Comparison of ENCODE assay signal across 8 mouse cellular contexts in the genomic region with DNA sequence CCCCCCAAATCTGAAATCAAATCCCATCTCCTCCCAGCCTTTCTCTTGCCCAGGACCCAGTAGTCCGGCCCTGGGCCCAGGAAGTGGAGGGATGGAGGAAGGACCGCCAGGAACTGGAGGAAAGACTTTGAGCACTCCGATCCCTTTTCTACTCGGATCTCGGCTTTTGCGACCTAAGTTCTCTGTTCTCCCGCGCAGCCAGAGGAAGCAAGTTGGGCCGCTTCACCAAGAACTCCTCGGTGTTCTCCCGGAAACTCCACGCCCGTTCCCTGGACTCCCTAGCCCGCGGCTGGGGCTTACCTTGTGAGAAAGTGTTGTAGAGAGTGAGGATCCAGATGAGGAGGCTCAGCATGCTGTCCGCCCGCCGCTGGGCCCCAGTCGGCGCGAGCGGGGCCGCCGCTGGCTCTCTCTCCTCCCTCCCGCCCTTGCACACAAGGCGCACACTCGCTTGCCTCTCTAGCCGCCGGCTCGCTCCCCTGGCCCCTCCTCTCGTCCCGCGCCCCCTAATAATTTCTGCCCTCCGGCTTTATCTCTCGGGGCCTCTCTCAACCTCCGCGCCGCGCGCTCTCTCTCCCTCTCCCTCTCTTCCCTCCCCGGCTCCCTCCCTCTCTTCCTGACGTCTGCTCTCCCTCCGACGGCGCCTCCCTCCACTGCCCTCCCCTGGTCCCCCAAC. TPM values are rescaled to one million over a fixed set of nuclear protein-coding genes. Genes with fewer than 3 reads are reported as not detected.
DNase-seq lines count a peak whose midpoint lies in the region; ATAC-seq and TF ChIP-seq lines count a peak whose summit lies in the region.

A gene (minus strand): TSS at position 652 of the 673 bp plus-strand sequence.

- H3K4me2 ChIP-seq in forebrain, embryonic 16.5 days (ENCODE audit: low read length) = peak within 1 kb of the TSS; percentile 58
- H3K4me2 ChIP-seq in midbrain, embryonic 11.5 days = peak within 1 kb of the TSS; percentile 83
- H3K4me2 ChIP-seq in stomach, embryonic 16.5 days (ENCODE audit: low read depth, low read length) = peak within 1 kb of the TSS; percentile 79

- H3K4me1 ChIP-seq in bone marrow, adult 2 months (ENCODE audit: control insufficient read depth, insufficient read depth, low read length) = no peaks in the 10 kb centered on the region
- peaks cover 33% of the 10 kb centered on the region for H3K4me1 ChIP-seq in forebrain, embryonic 16.5 days (replicated peaks; ENCODE audit: control insufficient read depth, insufficient read depth, low read length)
- peaks cover 52% of the 10 kb centered on the region for H3K4me1 ChIP-seq in limb, embryonic 10.5 days
- H3K4me1 ChIP-seq in midbrain, embryonic 11.5 days (ENCODE audit: control insufficient read depth, insufficient read depth, low read length) = peaks cover 29% of the 10 kb centered on the region
- peaks cover 27% of the 10 kb centered on the region for H3K4me1 ChIP-seq in stomach, embryonic 16.5 days (ENCODE audit: control insufficient read depth, insufficient read depth, low read length)

- H3K9me3 ChIP-seq in forebrain, embryonic 16.5 days (ENCODE audit: control insufficient read depth, low read length) = no peaks in the 10 kb centered on the region
- no peaks in the 10 kb centered on the region for H3K9me3 ChIP-seq in limb, embryonic 10.5 days (replicated peaks)
- no peaks in the 10 kb centered on the region for H3K9me3 ChIP-seq in midbrain, embryonic 11.5 days (ENCODE audit: control insufficient read depth, low read length)
- H3K9me3 ChIP-seq in stomach, embryonic 16.5 days (replicated peaks; ENCODE audit: control insufficient read depth, low read length) = no peaks in the 10 kb centered on the region

- H3K9ac ChIP-seq in forebrain, embryonic 16.5 days (replicated peaks; ENCODE audit: low read depth, low read length) = peak within 1 kb of the TSS; percentile 59
- peak within 1 kb of the TSS; percentile 89 for H3K9ac ChIP-seq in midbrain, embryonic 11.5 days (ENCODE audit: low read length)
- peak within 1 kb of the TSS; percentile 85 for H3K9ac ChIP-seq in stomach, embryonic 16.5 days (ENCODE audit: low read length)

- peak; percentile 90 for ATAC-seq in forebrain, embryonic 16.5 days
- ATAC-seq in midbrain, embryonic 11.5 days (ENCODE audit: low FRiP score) = peak; percentile 88
- ATAC-seq in stomach, embryonic 16.5 days (ENCODE audit: insufficient read depth, low FRiP score) = peak; percentile 92

- no peaks in the 10 kb centered on the region for H3K36me3 ChIP-seq in forebrain, embryonic 16.5 days (ENCODE audit: control insufficient read depth, insufficient read depth)
- H3K36me3 ChIP-seq in limb, embryonic 10.5 days = peaks cover 7% of the 10 kb centered on the region
- no peaks in the 10 kb centered on the region for H3K36me3 ChIP-seq in midbrain, embryonic 11.5 days (ENCODE audit: control insufficient read depth, insufficient read depth, low read length)
- no peaks in the 10 kb centered on the region for H3K36me3 ChIP-seq in stomach, embryonic 16.5 days (ENCODE audit: control insufficient read depth, insufficient read depth, low read length)

- H3K4me3 ChIP-seq in bone marrow, adult 2 months (replicated peaks; ENCODE audit: control insufficient read depth, low read depth, low read length) = no peak within 1 kb of the TSS
- H3K4me3 ChIP-seq in forebrain, embryonic 16.5 days (replicated peaks; ENCODE audit: low read length) = peak within 1 kb of the TSS; percentile 50
- H3K4me3 ChIP-seq in limb, embryonic 10.5 days = peak within 1 kb of the TSS; percentile 85
- peak within 1 kb of the TSS; percentile 68 for H3K4me3 ChIP-seq in midbrain, embryonic 11.5 days (ENCODE audit: low read depth, low read length)
- H3K4me3 ChIP-seq in stomach, embryonic 16.5 days (replicated peaks; ENCODE audit: low read length) = peak within 1 kb of the TSS; percentile 71

- WGBS in bone marrow, adult 2 months = under 1% methylated on average over 45 of the region's 45 CpGs
- under 1% methylated on average over 44 of the region's 45 CpGs for WGBS in forebrain, embryonic 16.5 days
- 0% methylated on average over 39 of the region's 45 CpGs for WGBS in limb, embryonic 10.5 days
- WGBS in midbrain, embryonic 11.5 days = under 1% methylated on average over 43 of the region's 45 CpGs
- WGBS in stomach, embryonic 16.5 days = under 1% methylated on average over 44 of the region's 45 CpGs

- 0 out of 2 replicates have a peak, but pooled peaks have one; percentile 9 for TF ChIP-seq POLR2A in bone marrow, adult 2 months (IDR thresholded peaks at IDR 0.05; ENCODE audit: borderline replicate concordance, control insufficient read depth, low read depth, low read length)

- no peak for TF ChIP-seq CTCF in bone marrow, adult 2 months (IDR thresholded peaks at IDR 0.05; ENCODE audit: control insufficient read depth, insufficient read depth, low read length)

- intact Hi-C loops in heart, postnatal 36 days (cut with DNase I) = no loop called here

- DNase-seq in NIH3T3 (ENCODE audit: low read depth) = peak; percentile 95
- peak; percentile 71 to 79 for DNase-seq in heart, postnatal 36 days
- peak; percentile 91 for DNase-seq in limb, embryonic 10.5 days (ENCODE audit: low spot score)
- peak; percentile 98 for DNase-seq in midbrain, embryonic 11.5 days (ENCODE audit: low spot score, missing footprints)
- no peak for DNase-seq in natural killer cell, adult 2 months (ENCODE audit: low spot score in 2 of 2)

- no peak within 1 kb of the TSS for H3K27ac ChIP-seq in bone marrow, adult 2 months (ENCODE audit: control insufficient read depth, insufficient read depth, low read depth, low read length, poor library complexity)
- H3K27ac ChIP-seq in forebrain, embryonic 16.5 days (ENCODE audit: low read length) = peak within 1 kb of the TSS; percentile 65
- peak within 1 kb of the TSS; percentile 96 for H3K27ac ChIP-seq in limb, embryonic 10.5 days
- peak within 1 kb of the TSS; percentile 68; the same call in 1 of the 2 replicates for H3K27ac ChIP-seq in midbrain, embryonic 11.5 days (ENCODE audit: low read depth, low read length)
- peak within 1 kb of the TSS; percentile 89 for H3K27ac ChIP-seq in stomach, embryonic 16.5 days (ENCODE audit: low read length)

- H3K27me3 ChIP-seq in forebrain, embryonic 16.5 days (replicated peaks; ENCODE audit: control insufficient read depth, insufficient read depth, low read length) = no peaks in the 10 kb centered on the region
- no peaks in the 10 kb centered on the region for H3K27me3 ChIP-seq in limb, embryonic 10.5 days (ENCODE audit: low read depth, poor library complexity, severe bottlenecking)
- no peaks in the 10 kb centered on the region for H3K27me3 ChIP-seq in midbrain, embryonic 11.5 days (ENCODE audit: control insufficient read depth, insufficient read depth, low read length)
- no peaks in the 10 kb centered on the region for H3K27me3 ChIP-seq in stomach, embryonic 16.5 days (ENCODE audit: control insufficient read depth, insufficient read depth, low read length)

RNA-seq across cellular contexts. Expression of the gene that starts here (rescaled TPM):
- 1.1 and 1.7 TPM in 2 replicates for polyA plus RNA-seq in bone marrow, adult 2 months (2011; ENCODE audit: insufficient read depth, insufficient read length, low replicate concordance, missing spikeins)
- polyA plus RNA-seq in forebrain, embryonic 16.5 days (2015; fragmentation: Nextera tagmentation; extraction: Ambion mirVana) = 3.7 and 4.6 TPM in 2 replicates
- total RNA-seq in heart, postnatal 36 days (2021) = 1 to 10 TPM; 6.8 to 7.6 TPM
- polyA plus RNA-seq in limb, embryonic 10.5 days (2016; fragmentation: Nextera tagmentation; extraction: Ambion mirVana) = 17.4 and 19.0 TPM in 2 replicates
- 6.4 and 7.4 TPM in 2 replicates for polyA plus RNA-seq in midbrain, embryonic 11.5 days (2014; fragmentation: Nextera tagmentation; extraction: Ambion mirVana)
- polyA plus RNA-seq in stomach, embryonic 16.5 days (2015; fragmentation: Nextera tagmentation; extraction: Ambion mirVana) = 9.6 and 11.0 TPM in 2 replicates

Comparison
In these comparisons a context has a peak if more than half of its experiments do, and no peak if none do; other contexts are left out.
1. DNase-seq: peak in NIH3T3 (single experiment), heart, postnatal 36 days (2 of 2), limb, embryonic 10.5 days (single experiment) and midbrain, embryonic 11.5 days (single experiment); none in natural killer cell, adult 2 months (0 of 2).
2. Peak in every context shown above with its lines, with median percentiles within 50 percentile points of each other: ATAC-seq, H3K4me2 ChIP-seq and H3K9ac ChIP-seq.